Mouse (Mus musculus) granulocyte monocyte progenitor cell, adult 5-6 weeks (primary cell): ENCODE measurements around the gene Spata16. TPM values are rescaled to one million over a fixed set of nuclear protein-coding genes. Genes with fewer than 3 reads are reported as not detected.
"Not testable (repeated sequence)": the region's sequence is repeated elsewhere in the genome, so short reads cannot be mapped to it uniquely, and the experiment has no call there.

Source experiments
- ATAC-seq: replicated peaks from 2 replicates; pipeline ENCODE4 v1.8.0; 2016; ENCODE audit warnings: mild to moderate bottlenecking, moderate TSS enrichment, inconsistent platforms; ENCODE audit not compliant: poor library complexity, severe bottlenecking
- total RNA-seq, 2 experiments: library from RNA; stranded (forward) in 1 of 2; stranded (reverse) in 1 of 2; fragments of 200-712, 200-1000 nt in 1 of 2; fragments of >200 nt in 1 of 2; fragmentation: Nextera tagmentation in 1 of 2; gene quantifications; 2 replicates each; pipeline ENCODE4 v1.2.3; 2014 to 2017

The Spata16 gene
- total RNA-seq (2014; fragmentation: Nextera tagmentation) (not detected in 2 replicates), total RNA-seq (2017) (not detected in 2 replicates)

DNA sequence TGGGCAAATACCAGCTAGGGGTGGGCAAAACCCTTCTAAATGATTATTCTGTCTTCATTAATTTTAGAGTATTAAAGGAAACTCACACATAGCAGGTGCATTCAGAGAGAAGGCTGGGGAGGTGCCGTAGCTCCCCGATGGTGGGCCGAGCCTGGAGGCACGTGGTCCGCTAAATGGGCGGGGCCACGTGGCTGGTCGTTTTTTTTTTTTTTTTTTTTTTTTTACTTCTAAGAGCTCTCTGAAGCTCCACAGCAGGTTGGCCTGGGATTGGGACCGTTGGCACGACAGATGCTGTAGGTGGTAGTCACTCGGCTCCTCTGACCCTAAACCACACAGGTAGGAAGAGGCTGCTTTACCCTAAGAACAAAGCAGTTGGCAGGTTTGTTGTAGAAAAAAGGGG, at the start of gene Spata16:
TSS of gene Spata16 (plus strand) at position 219 of the 400 bp plus-strand sequence.
- no peak for ATAC-seq

DNA sequence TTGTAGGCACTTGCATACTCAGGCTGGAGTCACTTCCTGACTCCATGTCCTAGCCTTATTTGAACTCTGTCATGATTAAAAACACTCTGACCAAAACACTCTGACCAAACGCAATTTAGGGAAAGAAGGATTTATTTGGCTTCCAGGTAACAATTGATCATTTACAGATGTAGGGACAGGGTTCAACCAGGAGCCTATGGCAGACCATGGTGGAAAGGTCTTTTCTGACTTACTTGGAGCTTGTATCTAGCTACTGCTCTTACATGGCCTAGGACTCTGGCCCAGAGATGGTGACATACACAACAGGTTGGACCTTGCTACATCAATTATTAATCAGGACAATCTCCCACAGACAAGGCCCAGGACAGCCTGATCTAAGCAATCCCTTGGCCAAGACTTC, 32.6 kb upstream of the Spata16 start:
- ATAC-seq: no peak

DNA sequence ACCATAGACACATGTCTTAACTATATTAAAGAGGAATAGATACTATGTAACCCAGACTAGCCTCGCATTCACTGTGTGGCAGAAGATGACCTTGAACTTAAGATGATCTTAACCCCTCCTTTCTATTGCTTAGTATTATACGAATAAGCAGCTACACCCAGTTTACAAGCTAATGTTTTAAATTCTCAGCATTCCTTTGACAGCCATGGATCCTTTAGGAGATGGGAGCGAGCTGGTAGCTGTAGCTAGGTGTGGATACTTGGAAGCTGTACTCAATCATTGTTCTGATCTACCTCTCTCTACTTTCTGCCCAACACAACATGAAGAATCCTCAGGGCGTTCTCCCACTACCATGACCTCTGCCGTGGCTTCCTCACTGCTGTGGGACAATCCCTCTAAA, 28.9 kb upstream of the Spata16 start:
- no peak for ATAC-seq

DNA sequence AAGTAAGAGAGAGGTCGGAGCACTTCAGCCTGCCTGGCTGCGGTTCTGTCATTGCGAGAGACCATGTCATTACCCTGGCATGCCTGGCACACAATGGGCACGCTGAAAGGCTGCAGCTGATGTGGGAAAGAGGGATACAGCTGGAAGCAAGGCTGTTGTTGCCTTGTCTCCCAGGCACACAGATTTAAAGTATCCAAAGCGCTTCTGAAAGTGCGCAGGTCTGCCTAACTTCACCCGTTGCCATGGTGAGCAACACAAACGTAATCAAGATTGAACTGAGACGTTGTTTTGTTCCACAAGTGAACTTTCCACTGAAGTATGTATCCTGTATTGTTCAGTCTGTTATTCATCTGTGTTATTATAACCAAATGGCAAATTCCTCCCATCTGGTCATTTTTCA, 1.8 kb downstream of the Spata16 start:
- no peak for ATAC-seq

DNA sequence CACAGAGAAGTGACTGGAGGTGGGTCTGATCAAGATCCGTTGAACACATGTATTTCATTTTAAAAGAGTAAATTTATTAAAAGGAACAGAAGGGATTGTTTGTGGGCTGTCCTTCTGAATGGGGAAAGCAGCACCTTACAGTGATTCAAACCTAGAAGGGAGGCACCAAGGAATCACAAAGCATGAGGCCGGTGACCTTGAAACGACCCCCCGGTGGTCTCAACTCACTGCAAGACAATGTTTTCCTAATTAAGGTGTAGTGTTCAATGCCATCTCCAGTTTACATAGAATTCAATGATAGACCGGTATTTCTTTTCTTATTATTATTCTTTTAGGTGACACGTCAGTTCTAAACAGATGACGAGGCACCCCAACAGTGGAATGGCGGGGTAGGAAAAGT, 2.4 kb downstream of the Spata16 start:
- no peak for ATAC-seq

DNA sequence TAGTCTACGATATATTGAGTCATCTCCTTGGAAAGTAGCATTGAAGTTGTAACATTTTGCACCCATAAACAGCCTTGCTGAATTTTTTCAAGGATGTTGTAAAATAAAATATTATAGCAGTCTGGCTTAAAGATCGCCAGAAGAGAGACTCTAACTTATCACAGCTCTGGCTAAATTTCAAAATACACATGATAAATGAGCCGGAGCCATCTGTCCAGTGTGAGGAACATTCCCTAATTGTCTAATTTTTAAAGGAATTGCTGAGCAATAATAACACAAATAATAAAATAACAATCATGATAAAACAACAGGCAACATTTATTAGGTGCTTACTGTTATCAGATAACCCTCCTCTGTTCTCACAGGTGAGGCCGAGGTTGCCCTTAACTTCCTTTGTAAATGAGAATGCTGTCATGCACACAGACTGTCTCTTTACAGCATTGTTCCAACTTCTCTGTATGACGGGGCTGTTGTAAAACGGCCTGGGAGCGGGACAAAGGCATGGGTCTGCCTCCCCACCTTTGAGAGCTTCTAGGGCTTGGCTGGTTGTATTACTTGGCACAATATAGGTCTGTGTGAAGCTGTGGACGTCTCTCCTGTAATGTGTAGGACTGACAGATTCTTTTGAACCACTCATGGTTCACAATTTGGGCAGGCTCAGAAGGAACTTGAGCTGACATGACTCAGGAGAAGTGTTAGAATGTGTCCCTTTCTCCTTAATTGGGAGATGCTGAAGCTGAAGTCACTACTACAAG, 3.1 kb downstream of the Spata16 start:
- ATAC-seq: no peak

DNA sequence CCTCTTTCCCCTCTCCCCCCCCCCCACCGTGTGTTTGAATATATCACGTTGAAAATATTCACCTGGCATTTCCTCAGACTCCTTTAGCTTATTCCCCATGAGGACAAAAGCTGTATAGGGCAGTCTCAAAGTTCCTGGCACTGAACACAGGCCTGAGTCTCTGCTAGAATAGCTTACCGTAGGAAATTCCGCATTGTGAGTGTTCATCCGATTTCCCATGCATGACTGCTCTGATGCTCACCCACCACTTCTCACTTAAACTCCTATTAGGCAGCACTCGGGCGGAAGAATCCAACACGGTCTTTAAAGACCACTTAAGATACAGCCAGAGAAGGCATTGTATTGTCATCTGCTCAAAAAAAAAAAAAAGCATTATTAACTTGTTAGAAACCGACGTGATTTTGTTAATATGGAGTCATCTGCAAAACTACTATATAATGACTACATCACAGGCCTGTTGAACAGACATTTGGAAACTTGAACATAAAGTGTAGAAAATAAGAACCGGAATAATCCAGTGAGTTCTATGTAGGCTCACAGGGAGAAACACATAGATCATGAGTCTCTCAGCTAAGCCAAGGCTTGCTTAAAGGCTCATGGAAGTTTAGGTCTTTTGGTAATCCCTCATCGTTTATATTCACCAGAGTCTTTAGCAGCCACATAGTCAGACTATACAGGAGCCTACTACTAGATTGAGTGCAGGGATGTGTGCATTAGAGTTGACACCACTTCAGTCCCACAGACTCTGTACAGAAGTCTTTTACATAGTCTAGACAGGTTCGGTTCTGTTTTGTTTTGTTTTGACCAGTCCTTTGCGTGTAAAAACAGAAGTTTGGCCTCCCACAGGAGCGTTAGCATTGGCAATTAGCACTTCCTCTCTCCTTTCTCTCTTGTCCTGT, 4.2 kb downstream of the Spata16 start:
- ATAC-seq: no peak

DNA sequence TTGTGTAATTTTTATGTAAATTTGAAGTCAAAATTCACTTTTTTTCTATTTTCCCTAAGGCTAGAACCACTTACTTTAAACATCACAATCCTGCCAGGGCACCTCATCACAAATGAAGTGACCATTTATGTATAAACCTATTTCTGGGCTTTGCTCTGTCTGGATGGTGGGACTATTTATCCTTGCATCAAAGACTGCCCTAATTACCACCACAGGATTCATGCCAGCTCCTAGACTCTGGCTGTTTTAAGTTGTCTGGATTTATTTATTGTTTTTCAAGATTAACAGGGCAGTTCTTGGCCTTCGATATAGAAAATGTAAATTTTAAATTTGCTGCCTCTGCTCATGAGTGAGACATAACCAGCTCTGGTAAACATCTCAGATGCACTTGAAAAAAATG, 6.7 kb downstream of the Spata16 start:
- no peak for ATAC-seq

DNA sequence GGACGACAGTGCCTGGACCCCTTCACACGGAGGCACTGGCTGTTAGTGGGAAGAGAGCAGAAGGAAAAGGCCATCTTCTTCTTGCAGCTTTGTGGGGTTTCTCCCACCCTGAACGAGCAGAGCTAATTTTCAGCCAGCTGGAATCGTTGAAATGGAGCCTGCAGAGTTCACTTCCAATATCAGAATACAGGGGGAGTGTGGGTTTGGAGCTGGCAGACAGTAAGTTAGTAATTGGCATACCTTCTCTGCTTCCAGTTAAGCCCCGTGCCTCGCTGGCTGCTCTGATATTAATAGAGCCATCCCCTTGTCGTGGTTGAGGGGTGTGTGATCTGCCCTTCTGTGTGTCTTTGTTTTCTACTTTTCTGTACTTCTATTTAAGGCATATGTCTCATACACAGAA, 9.4 kb downstream of the Spata16 start:
- ATAC-seq: no peak

DNA sequence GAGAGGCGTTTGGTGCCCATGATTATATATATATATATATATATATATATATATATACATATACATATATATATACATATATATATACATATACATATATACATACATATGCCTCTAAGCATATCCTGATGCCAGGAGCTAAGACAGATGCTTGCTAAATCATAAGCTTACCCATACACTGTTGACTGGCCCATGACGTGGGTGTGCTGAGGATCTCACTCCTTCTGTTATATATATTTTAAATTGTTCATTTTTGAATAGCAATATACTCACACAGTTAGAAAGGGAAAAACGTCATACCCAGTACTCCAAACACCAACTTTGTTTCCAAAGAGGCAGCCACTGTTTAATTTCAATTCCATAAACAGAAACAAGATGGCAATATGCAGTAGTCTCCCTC, 48.4 kb downstream of the Spata16 start:
- ATAC-seq: no peak

DNA sequence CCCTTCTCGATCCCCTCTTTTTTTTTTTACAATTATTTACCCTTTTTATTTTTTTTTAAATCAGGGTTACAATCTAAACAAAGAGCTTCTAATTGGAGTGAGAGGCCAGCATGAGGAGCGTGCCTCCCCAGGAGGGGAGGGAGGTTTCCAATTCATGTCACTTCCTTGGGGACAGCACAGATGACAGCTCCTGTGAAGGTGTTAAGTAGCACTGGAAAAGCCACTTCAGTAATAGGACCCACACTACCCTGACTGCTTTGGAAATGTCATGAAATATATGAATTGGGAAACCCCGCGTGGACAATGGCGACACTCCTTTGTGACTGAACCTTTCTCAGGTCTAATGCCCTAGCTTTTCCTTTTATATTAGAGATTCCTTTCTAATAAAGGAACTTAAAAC, 72.1 kb downstream of the Spata16 start:
- not testable (repeated sequence) for ATAC-seq

DNA sequence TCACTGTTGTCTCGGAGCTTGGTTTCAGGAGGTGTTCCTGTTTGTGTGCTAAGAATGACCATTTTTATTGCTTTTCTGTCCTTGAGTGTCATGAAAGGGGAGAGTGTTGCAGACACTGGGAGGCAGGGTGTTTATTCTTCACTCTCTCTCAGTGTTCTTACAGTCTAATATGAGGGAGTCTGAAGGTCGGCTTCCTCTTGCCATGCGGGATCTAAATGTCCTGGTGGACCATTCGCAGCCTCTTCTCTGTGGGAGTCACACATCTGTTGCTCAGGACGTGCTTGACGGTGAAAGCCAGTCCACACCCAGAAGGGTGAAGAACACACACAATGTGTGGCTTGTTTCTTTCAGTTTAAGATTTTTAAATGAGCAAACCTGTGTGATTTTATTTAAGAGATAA, 90.1 kb downstream of the Spata16 start:
- no peak for ATAC-seq

DNA sequence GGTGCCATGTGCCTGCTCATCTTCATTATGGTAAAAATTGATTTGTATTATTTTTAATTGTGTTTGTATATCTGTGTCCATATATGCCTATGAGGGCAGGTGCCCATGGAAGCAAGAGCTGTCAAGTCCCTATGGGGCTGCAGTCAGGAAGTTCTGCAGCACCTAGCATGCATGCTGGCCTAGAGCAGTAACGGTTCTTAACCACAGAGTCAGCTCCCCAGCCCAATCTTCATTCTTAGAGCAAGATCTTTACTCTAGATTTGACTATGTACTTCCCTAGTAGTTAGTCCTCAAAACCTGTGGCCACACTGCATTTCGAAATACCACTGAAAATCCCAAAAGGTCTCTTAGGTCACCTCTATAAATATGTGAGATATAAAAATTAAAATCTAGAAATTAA, 113.1 kb downstream of the Spata16 start:
- ATAC-seq: peak; percentile 30; the same call in 1 of the 2 replicates

DNA sequence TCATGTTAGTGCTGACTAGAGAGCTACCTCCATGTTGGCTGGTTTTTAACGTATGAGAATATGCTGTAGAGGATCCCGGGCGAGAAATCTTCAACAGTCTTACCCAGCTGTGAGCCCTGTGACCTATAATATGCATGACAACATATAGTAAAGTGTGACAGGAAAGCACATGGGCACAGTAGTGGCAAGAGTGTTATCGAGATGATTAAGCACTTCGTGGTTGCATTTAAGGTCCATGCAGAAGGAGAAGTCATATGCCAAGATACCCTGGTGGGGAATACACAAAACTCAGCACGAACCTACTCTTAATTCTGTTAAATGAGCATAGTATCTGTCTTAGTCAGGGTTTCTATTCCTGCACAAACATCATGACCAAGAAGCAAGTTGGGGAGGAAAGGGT, 115.0 kb downstream of the Spata16 start:
- ATAC-seq: no peak

DNA sequence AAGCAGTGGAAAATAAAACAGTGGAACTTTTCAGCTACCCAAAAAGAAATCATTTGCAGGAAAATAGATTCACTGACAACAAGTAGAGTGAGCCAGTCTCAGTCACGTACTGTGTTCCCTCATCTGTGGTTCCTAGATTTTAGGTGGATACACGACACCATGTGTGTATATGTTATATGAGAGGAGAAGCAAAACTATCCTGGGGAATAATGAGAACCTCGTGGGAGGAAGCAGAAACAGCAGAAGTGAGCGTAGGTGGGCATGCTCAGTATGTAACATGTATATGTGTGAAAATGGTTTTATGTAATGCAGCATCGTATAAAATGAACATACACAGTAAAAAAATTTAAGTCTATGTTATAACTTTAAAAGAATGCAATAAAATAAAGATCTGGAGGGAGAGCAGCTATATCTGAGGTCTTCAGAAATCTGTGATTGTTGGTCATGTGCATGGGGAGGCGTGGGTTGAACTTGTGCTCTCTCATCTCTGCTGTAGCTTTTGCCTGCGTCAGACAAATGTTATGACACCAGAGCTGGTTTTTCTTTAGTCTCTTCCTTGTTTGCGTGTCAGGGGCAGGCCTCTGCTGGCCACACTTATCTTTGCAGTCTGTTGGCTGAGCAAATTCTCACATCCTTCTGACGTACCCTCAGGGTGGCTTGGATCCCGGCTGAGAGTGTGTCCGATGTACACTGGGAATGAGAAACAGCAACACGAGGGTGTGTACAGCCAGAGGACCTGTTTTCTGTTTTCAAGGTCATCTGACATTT, 156.1 kb downstream of the Spata16 start:
- ATAC-seq: no peak

DNA sequence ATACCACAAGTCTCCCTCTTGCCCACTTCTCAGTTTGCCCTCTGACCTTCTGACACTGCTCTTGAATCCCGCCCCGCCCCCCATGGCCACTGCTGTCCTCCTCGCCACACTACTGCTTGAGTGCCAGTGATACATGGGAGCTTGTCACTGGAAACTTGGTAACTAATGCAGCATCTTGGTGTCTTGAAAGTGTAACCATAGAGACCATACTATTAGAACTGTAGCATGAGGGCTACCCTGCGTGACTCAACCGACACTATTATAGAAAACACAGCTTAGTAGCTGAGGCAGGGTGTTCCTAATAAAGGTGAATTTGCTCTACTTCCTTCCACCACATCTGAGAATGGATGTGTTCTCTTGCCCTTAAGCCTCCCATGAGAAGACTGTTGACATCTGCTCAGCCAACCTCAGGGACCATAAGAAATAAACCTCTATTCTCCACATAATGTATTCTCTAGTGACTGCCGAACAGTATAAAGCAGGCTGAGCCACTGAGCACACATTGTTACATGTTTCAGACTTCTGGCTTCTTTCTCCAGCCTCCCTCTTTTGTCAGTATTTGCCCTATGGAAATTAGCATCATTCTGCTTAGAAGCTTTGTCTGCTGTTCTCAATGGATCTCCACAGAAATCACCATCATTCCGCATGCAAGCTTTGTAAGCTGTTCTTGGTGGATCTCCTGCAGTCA, 158.6 kb downstream of the Spata16 start:
- ATAC-seq: no peak

DNA sequence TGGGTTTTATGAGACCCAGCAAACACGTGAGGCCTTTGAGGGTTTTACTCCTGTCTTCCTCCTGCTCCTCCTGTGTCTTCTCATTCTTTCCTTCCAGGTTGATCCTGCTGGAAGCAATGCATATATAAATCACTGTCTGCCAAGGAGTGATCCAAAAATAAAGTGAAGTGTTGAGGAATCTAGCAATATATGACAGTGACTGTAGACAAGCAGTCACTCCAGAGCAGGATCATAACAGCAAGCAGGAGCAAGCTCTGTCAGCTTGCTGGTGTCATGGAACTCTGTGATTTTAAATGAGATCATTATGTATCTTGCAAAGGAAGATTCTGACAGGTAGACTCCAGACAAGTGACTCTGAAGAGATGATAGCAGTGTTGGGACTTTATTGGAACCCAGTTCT, 159.5 kb downstream of the Spata16 start:
- no peak for ATAC-seq

DNA sequence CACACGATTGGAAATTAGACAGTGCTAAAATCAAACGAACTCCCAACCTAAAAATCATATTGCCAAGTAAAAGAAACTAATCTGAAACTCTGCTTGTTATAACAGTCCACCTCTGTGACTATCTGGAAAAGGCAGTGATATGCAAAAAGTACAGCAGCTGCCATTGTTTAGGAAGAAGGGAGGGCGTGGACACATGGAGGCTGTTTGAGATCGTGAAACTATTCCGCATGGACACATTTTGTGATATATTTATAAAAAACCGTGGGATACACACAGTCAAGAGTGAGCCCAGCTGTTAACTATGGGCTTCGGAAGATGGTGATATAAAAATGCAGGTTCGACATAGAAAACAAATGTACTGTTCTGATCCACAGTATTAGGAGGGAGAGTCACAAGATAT, 176.9 kb downstream of the Spata16 start:
- ATAC-seq: no peak

DNA sequence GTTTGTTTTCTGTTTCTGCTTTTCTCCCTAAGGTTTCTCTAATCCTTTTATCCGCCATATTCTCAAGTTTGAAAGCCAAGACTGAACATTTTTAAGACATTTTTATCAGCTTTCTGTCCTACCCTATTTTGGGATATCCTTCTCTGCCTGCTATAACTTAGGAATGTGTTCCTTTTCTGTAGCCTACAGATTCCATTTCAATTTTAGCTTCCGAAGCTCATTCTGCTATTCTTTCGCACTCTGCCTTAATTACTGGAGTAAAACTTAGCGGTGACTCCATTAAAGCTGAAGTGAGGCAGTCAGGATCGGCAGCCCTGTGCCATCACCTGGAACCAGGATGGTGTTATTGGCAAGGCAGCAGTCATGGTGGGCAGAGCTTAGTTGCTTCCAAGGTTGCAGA, 178.3 kb downstream of the Spata16 start:
- no peak for ATAC-seq

DNA sequence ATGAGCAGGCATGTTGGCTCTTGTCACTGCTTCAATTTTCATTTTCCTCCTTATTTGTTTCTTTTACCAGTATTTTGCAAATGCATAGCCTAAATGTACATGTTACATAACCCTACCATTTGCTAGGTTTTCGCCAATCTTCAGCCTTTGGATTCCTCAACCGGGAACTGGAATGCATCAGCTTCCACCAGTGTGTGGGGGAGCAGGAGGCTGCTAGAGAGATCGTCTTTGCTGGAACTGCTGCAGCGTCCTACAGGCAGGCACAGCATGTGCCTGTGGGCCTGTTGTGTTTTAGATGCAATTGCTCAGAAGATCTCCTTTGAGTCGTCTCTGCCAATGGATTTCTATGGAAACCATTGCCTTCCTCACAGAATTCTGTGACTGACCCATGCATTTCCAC, 182.0 kb downstream of the Spata16 start:
- no peak for ATAC-seq
